Mouse (Mus musculus) right cerebral cortex, postnatal 10 days (tissue): ENCODE data around the gene Fer.

Source experiments
- DNase-seq, 2 experiments: peaks; one replicate each; pipeline ENCODE4 v3.0.0; 2021; ENCODE audit warnings: low spot score in 2 of 2

The Fer gene

GRCm38 (mm10) chr17:64086875-64087608 lies 224.2 kb downstream of the Fer start:
- DNase-seq = no peak

GRCm38 (mm10) chr17:64087871-64088270 lies 225.0 kb downstream of the Fer start:
- no peak for DNase-seq

- DNase-seq = no peak
Observed at GRCm38 (mm10) chr17:64093716-64094115, 230.9 kb downstream of the Fer start.

- no peak for DNase-seq
Observed at GRCm38 (mm10) chr17:64096811-64097210, 233.9 kb downstream of the Fer start.

- no peak for DNase-seq
Observed at GRCm38 (mm10) chr17:64097788-64098359, 235.0 kb downstream of the Fer start.

DNA sequence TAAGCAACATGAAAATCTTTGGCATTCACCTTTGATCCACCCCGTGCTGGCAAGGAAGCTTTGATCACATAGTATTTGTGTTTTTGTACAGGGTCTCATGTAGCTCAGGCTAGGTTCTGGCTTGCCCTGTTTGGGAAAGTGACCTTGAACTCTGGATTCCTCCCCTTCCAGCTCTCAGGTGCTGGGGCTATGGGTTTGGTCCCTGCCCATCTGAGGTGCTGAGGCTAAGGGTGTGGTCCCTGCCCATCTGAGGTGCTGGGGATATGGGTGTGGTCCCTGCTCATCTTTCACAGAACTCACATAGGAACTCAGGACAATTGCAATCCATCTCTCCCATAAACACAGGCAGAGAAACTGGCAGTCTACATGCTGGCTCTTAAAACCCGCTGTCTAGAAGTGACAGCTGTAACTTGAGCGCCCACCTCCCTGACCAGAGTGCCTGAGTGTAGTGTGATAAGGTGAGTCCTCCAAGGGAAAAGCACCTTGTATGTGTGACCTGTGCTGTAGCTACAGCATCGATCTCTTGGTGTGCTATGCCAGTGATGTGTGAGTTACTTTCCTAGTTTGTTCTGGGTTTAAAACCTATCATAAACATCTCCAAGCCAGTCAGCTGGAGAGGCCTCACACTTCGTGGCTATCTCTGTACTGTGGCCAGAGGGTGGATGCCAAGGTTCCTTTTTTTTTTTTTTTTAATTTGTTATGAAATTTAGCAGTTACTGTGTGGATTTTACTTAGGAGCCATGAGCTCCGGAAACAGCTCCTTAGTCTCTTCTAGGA lies 236.7 kb downstream of the Fer start:
- DNase-seq = no peak

- no peak for DNase-seq
Observed at GRCm38 (mm10) chr17:64100172-64100510, 237.3 kb downstream of the Fer start.

DNA sequence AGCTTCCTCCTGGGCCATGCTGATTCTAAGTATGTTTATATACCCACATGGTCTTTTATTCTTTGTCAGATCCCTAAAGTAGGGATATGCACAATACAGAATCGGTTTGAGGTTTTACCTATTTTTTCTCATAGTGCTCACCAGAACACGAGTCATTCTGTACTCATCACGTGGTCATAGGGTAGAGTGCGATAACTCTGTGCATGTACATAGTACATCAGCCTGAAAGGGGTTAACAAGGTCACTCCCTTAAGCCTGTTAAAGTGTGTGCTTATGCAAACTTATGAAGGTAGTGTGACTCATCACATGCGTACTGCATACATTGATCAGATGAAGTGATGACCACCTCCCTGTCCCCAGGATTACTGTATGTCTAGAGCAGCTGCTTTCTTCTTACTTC lies 245.9 kb downstream of the Fer start:
- DNase-seq = no peak

DNA sequence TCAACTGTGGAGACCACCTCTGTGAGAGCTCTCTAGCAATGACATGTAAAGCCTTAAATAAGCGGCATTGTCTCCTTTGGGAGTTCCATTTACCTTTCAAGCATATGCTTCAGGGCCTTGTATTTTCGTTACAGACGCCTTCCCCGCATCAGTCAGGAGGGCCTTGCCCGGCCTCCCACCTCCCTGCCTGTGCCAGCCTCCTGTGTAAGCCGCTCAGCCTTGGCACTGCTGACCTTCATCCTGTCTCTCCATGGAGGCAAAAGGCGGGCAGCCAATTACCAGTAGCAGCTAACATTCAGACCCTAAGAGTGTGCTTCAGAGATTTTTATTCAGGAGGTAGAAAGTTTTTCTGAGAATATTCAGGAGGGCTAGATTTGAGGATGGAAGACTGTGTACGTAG lies 247.0 kb downstream of the Fer start:
- DNase-seq = no peak

DNA sequence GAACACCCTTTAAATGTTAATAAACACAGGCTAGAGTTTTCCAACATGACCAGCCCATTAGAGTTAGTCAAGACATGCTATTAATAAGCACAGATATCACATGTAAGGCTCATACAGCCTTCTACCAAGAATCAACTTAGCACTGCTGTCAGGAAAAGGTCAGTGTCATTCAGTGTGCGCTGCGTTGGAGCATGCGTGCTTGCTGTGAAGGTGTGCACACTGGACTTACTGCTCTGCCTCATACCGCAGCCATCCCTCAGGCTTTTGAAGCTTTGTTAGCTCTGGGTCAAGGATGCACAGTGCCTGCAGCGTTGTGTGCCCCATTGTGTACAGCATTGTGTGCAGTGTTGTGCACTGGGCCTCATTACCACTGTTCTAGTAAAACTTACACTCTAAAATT lies 250.8 kb downstream of the Fer start:
- no peak for DNase-seq

GRCm38 (mm10) chr17:64116762-64117161 lies 253.9 kb downstream of the Fer start:
- DNase-seq = no peak

GRCm38 (mm10) chr17:64119697-64120288 lies 256.9 kb downstream of the Fer start:
- no peak for DNase-seq

- no peak for DNase-seq
Observed at GRCm38 (mm10) chr17:64122556-64122955, 259.7 kb downstream of the Fer start.

GRCm38 (mm10) chr17:64123732-64124131 lies 260.9 kb downstream of the Fer start:
- DNase-seq = no peak

GRCm38 (mm10) chr17:64126904-64127303 lies 264.0 kb downstream of the Fer start:
- DNase-seq = no peak

- DNase-seq = peak in 1 of 2 experiments; percentile 21
Observed at GRCm38 (mm10) chr17:64129750-64130149, 266.9 kb downstream of the Fer start.

DNA sequence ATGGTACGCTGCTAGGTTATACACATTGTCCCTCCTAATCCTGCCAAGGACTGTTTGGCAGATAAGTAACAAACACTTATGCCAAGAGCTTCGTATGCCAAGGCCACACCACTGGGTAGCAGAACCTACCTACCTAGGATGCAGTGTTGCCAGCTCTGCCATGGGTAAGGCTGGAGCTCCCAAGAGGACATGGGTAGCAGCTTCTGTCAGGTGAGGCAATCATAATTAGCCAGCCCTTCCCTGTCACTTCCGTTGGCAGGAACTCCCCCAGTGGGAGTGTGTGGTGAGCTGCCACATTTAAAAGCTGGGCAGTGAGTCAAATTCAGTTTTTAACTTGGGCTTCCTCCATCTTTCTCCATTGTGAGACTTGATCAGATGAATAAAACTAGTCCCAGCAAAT lies 267.5 kb downstream of the Fer start:
- DNase-seq = peak; percentile 69 to 84

GRCm38 (mm10) chr17:64132183-64132582 lies 269.3 kb downstream of the Fer start:
- DNase-seq = no peak

DNA sequence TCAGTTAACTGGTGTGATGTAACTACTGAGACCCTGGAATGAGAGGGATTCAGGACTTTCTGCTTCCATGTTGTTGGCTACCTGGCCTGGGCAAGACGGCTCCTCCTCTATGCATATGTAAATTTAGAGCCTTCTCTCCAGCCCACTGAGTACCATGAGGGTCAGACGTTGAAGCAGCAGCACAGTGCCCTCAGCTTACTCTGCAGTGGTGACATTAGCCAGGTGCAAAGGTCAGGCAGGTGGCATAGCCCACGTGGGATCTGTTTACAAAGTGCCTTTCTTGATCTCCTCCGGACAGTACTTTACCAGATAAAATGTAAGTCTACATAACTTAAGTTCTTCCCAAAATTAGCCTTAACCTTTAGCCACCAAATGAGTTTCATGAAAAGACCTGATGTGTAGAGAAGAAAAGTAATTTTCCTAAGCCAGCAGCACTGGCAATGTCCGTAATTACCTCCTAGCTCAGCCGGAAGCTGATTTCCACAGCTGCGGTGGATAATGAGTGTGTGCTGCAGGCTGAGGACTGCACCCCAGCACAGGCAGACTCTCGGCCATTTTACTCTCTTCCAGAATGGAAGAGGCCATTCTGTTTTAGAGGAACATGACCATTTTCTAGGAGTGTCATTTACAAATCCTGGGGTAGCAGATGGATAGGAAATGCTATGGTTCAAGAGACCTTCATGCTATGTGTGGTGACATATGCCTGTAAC lies 273.2 kb downstream of the Fer start:
- no peak for DNase-seq

DNA sequence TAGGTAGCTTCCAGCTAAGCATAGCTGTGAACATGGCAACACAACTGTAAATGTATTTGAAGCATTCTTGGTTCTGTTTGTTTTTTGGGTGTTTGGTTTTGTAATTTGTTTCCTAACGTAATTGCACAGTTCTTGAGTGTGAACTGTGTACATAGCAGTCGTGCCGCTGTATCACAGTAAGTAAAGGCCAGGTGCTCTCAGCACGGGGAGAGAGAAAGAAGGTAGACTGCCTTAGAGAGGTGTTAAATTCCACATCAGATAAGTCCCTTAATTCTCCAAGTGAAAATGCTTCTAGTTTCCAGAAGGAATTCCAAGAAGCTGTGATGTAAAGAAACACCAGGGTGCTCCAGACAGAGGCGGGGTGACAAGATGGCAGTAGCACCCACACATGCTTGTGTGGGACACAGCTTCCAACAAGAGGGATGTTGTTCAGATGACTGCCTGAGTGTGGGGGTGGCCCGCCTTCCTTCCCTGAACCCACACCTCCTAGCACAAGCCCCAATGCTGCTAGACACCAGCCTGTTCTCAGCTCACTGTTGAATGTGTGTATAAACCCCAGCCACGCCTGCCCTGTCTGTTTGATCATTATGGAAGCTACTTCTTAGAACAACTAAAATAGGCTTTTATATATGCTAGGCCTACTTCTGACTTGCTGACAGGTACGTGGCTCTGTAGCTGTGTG lies 275.3 kb downstream of the Fer start:
- DNase-seq = no peak

- peak; percentile 45 to 70 for DNase-seq
Observed at GRCm38 (mm10) chr17:64139231-64139915, 276.5 kb downstream of the Fer start.
